Mouse (Mus musculus) adipocyte (in vitro differentiated cells): ENCODE measurements at regions not wholly inside any gene's neighbourhood (a gene's known extent, or its start where the extent isn't known, plus 50 kb on each side); places are given as distances from the start of the nearest gene placed in this dataset.

ENCODE experiments used
- DNase-seq: peaks from one replicate; pipeline ENCODE4 v3.0.0-alpha.2; 2016; ENCODE audit warnings: low spot score

DNA sequence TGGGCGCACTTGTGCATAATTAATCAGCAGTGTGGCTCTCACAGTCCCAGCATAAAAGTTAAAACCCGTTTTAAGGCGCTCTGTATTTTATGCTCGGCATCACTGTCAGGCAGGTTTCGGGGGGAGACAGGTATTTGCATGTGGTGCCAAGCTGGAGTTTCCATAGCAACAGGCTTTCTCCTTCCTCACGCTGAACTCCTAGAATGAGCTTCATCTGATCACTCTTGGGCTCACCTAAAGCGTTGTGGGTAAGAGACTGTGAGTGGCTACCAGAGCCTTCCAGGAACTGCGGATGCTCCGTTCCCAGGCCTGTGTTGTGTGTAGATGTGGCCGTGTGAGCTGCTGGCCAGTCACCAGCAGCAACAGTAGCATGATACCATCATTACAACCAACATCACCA lies 161.5 kb downstream of the Ajap1 start:
- DNase-seq: no peak

DNA sequence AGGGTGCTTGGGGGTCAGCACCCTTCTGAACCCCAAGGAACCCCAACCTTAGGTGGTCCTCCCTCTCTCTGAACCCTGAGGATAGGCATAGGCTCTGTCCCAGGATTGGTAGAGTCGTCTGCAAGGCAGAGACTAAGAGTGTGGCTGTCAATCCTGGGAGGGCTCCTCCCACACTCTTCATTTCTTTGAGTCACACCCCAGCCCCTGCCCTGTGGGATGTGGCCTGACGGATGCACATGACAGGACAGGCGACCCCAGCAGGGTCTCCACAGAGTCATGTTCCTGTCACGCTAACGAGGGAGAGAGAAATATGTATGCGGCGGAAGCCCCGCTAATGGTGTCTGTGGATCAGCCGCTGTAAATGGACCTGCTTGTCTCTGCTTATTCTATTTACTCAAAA lies 162.0 kb downstream of the Ajap1 start:
- DNase-seq: no peak

DNA sequence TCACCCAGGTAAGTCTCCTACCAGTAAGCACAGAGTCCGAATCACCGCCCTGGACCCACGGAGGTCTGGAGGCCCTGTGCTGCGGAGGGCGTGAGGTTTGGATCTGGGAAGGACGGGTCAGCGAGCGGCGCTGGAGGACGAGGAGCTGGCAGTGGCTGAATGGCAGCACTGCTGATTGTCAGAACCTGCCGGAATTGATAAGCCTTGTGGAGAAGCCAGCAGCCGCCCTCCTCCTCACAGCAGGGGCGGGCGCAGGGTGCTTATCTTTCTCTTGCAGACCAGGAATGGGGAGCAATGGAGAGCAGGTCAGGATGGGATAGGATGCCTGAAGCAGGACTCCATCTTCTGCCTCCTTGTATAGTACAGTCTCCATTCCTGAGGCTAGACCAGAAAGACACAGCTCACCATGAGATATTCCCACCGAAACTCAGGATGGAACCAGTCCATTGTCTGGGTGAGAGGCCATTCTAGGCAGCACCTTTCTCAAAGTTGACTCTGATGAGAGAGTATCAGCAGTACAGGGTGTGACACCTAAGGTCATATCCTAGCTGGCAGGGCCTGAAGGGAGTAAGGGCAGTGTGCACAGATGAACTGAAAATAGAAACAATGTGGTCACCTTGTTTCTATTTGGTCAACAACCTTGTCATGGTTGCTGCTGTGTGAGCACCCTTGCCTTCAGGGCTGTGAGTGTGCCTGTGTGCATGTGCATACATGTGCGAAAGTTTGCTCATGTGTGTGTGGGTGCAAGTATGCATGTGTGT lies 165.5 kb downstream of the Ajap1 start:
- DNase-seq: no peak

DNA sequence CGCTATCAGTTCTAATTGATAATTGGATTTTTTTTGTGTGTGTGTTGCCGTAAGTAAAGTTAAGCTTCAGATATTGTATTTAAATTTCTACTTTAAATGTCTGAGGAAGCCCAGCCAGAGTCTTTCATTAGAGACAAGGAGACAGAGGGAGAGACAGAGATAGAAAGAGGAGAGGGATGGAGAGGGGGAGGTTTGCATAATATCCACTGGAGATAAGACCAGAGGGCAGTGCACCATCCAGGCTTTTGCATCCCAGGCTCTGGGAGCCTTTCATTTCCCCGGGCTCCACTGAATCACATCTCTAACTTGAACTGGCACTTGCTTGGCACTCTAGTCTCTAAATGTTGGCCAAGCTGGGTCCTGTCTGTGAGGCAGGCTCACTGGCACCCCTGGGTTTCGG lies 166.1 kb downstream of the Ajap1 start:
- DNase-seq: no peak

GRCm38 (mm10) chr4:153313961-153314360 lies 168.7 kb downstream of the Ajap1 start:
- DNase-seq: no peak

- DNase-seq: no peak
Measured at GRCm38 (mm10) chr4:153311574-153311973, 171.0 kb downstream of the Ajap1 start.

DNA sequence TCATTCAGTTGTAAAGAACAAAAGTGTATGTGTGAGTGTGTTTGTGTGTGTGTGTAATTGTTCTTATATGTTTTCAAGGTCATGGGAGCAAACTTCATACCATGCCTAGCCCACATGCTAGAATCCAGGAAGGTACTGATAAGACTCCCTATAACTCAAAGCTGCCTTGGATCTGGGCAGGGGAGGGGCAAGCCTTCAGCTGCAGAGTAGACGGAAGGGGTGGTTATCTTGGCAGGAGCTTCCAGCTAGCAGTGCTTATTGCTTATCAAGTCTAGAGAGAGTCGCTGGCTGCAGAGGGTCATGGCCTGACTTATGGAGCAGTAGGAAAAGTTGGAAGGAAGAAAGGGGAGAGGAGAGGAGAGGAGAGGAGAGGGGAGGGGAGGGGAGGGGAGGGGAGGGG lies 172.0 kb downstream of the Ajap1 start:
- DNase-seq: no peak

GRCm38 (mm10) chr4:153303521-153303920 lies 179.1 kb downstream of the Ajap1 start:
- no peak for DNase-seq

DNA sequence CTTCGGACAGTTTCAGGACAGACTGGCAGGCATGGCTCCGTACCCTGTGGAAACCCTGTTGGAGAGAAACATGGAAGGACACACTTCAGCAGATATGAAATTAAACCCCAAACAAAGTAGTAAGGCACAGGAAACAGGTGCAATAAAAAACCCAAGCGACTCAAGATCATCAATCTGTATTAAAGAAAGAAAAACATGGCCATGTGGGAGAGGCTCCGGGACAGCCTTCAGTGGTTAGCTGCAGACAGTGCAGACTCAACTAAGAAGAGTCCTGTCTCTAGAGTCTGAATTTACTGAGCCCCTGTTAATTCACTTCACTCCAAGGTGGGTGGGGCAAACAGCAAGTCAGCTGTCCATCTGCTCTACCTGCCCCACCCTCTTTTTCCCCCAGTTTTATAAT lies 179.8 kb downstream of the Ajap1 start:
- DNase-seq: no peak

DNA sequence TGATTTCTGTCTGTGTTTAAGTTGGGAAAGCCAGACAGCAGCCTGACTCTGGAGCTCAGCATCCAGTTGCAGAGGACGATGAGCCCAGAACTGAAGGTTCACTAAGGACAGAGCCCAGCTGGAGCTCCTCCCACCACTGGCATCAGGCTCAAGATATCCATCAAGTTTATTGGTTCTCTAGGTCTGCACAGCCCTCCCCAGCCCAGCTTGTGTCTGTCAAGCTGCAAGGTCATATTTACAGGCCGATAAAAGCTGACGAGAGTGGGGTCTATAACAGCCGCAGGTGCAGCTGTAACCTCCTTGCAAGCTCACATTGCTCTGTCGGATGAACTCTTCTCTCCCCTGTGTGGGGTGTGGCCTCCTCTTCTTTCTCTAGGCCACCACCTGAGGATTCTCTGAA lies 184.3 kb downstream of the Ajap1 start:
- no peak for DNase-seq

DNA sequence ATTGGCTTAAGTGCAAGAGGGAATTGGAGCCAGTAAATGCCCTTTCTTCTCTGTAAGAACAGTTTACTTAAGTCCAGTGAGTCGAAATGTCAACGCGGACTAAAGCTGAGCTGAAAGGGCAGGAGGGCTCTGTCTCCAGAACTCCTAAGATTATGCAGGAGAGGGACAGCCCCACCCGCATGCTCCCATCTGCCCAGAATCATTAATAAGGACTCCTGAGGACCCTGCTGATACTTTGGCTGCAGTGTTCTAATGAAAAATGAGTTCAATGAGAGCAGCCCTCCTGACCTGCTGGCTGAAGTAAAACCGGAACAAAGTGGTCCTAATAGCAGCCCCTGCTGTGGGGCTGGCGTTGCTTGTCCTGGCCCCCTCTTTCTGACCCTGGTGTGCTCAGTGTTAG lies 187.8 kb downstream of the Ajap1 start:
- DNase-seq: no peak

DNA sequence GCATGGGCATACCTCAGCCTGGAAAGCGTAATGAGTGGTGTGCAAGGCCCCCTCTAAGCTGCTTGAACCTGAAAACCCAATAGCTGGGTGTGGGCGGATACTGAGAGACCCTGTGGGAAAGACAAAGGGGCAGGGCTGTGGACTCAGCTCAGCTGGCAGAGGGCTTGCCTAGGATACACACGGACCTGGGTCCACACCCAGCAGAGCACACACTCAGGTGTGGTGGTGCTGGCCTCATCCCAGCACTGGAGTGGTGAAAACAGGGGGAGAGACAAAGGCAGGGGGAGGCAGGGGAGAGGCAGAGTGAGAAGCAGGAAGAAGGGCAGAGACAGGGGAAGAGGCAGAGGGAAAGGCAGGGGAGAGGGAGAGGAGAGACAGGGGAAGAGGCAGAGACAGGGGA lies 189.5 kb downstream of the Ajap1 start:
- no peak for DNase-seq

- no peak for DNase-seq
Measured at GRCm38 (mm10) chr4:153288362-153288761, 194.2 kb downstream of the Ajap1 start.

DNA sequence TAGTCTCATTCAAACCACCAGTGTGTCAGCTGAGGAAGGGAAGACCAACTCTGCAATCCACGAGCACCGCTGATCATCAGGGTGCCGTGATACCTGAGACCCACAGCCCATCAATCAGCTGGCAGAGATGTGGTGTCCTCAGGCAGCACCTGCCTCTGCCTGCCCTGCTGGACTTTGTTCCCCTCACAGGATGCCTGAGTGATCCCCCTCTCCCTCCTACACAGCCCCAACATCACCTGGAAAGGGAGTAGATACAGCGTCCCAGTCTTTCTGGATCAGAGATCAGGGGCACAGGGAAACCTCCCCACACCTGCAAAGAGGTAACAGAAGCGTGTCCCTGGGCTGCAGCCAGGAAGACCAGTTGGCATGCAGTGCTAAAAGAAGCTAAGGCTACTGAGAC lies 198.4 kb downstream of the Ajap1 start:
- no peak for DNase-seq

DNA sequence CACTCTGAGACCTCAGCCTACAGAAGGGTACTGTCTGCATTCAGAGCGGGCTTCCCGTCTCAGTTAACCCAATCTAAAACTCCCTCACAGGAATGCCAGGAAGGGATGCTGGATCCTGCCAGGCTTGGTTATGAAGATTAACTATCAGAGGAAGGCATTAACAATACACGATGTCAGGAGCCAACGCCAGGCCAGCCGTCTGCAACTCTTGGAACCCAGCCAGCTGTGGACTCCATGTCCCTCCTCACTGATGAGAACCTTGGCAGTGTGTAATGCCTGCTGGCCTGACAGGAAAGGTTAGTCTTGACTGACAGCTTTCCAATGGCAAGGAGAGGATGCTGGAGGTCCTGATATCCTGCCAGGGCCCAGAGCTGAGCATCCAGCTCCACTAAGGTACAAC lies 206.0 kb downstream of the Ajap1 start:
- DNase-seq: no peak

GRCm38 (mm10) chr4:153271376-153271775 lies 211.2 kb downstream of the Ajap1 start:
- no peak for DNase-seq

DNA sequence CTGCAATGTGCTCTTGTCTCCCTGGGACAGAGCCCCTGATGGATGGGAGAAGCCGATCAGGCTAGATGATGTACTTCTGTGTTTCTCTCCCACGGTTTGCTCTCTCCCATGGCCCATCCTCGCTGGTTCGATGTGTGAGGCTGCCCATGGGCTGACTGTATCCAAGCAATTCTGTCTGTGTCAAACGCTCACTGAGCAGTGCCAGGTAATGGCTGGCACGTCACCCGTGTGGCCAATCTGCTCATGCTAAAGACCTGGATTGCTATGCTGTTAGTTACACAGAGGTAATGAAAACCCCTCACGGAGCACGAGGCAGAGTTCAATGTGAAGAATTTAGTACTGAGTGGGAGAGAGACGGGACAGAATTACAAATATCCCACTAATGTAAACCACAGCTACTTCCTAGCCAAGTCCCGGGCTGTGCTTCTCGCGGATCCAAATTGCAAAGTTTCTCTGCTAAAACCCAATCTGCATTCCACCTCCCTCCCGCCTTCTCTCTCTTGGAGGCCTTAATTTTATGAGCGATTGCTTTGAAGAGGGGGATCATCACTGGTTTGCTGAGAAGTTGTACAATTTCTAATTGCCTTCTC lies 219.3 kb downstream of the Ajap1 start:
- DNase-seq: no peak

GRCm38 (mm10) chr4:153260941-153261557 lies 221.6 kb downstream of the Ajap1 start:
- DNase-seq: no peak

DNA sequence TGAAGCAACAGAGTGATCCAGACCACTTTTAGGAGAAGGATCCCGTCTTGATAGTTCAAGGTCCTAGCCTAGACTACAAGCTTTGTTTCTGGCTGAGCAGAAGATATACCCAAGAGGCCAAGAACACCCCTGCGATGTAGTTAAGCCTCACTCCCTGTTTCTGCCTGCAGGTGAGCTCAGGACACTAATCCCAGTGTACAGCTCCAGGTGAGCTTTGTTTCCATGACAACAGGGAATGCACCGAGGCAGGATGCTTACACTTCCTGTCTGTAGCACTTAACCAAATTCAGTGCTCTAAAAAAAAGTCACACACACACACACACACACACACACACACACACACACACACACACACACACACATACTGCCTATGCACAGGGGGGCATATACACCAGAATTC lies 230.7 kb downstream of the Ajap1 start:
- no peak for DNase-seq

DNA sequence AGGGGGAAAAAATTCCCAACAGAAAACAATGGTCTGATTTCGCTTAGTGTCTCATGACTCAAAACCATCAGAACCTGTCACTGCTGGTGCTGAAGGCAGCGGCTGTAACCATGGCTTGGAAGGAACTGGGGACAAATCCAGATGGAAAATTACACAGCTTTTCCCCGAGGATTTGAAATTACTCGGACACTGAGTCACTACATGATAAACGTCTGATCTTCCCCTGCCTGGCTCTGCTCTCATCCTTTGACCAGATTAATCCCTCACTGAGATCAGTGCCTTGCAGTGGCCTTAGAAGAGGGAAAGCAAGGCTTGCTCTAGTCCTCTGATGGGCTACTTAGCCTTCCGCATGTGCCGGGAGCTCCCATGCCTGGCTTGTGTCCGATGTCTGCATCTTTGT lies 231.3 kb downstream of the Ajap1 start:
- no peak for DNase-seq

DNA sequence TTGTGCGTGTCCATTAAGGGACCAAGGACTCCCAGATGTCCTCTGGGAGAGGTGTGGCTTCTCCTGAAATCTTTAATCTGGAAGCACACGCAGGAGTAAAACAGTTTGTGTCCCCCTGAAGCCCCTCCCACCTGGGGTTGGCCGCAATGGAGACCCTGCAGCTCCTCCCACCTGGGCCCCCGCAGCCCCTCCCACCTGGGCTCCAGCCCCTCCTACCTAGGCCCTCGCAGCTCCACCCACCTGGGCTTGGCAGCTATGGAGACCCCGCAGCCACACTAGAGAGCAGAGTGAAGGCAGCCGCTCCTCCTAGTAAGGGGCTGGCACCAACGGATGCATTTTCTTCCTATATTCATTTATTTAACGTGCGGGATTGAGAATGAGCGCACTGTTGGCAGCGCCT lies 245.9 kb downstream of the Ajap1 start:
- no peak for DNase-seq

DNA sequence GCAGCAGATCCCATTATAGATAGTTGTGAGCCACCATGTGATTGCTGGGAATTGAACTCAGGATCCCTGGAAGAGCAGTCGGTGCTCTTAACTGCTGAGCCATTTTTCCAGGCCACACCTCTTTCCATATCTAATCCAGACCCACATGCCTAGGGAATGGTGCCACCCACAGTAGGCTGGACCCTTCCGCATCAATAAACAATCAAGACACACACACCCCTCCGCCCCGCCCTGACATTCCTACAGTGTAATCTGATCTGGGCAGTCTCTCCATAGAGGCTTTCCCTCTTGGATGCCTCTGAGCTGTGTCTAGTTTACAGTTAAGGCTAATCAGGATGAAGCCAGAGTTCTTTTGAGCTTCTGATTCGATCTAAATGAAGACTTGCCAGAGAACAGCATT lies 248.8 kb downstream of the Ajap1 start:
- no peak for DNase-seq

DNA sequence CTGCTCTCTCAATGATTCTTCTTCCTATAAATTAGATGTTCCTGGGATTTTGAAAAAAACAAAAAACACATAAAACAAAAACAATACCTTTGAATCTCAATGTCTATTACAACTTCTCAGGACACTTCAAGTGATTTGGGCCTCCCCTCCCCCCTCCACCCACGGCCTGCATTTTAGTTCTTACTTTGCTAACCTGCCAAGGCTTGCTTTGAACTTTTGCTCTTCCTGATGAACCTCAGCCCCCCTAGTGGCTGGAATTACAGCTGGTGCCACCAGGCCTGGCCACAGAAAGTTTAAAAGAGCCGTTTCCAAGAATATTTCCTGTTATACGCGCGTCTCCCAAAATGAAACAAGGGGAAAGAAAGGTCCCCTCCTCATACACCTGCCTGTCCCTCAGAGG lies 253.4 kb downstream of the Ajap1 start:
- no peak for DNase-seq
